Mouse (Mus musculus): ENCODE results near the gene Pold1.

GRCm38 (mm10) chr7:44525126-44525832 is 23.4 kb downstream of the Pold1 start:
- no peak for TF ChIP-seq CTCF (conservative IDR thresholded peaks at IDR 0.05; ENCODE audit: insufficient read depth, insufficient read length, low read depth, low read length)
- no peak for TF ChIP-seq POLR2A (IDR thresholded peaks at IDR 0.05; ENCODE audit: low read depth, low read length)
